Mouse (Mus musculus) intestine, embryonic 15.5 days (tissue): ENCODE data around the gene Armh3. TPM values are rescaled to one million over a fixed set of nuclear protein-coding genes. Genes with fewer than 3 reads are reported as not detected.

Source experiments
- ATAC-seq: fragments of 200-750 bp; cut with Nextera tagmentation; 2 replicates; pipeline ENCODE4 v1.8.0; 2017; ENCODE audit warnings: moderate TSS enrichment, moderate library complexity
- H3K27ac ChIP-seq: fragments of 300-500 bp; sonication (generic); 2 replicates; pipeline ENCODE4 v1.5.1; 2015; ENCODE audit warnings: mild to moderate bottlenecking, inconsistent platforms
- H3K27me3 ChIP-seq: fragments of 300-500 bp; sonication (generic); replicated peaks from 2 replicates; pipeline ENCODE4 v1.6.1; 2015; ENCODE audit warnings: inconsistent platforms
- H3K36me3 ChIP-seq: fragments of 300-500 bp; sonication (generic); 2 replicates; pipeline ENCODE4 v1.6.1; 2015; ENCODE audit warnings: inconsistent platforms
- H3K4me1 ChIP-seq: fragments of 300-500 bp; sonication (generic); replicated peaks from 2 replicates; pipeline ENCODE4 v1.6.1; 2015; ENCODE audit warnings: inconsistent platforms
- H3K4me2 ChIP-seq: fragments of 300-500 bp; sonication (generic); replicated peaks from 2 replicates; pipeline ENCODE4 v1.6.1; 2015; ENCODE audit warnings: mild to moderate bottlenecking, inconsistent platforms
- H3K4me3 ChIP-seq: fragments of 300-500 bp; sonication (generic); replicated peaks from 2 replicates; pipeline ENCODE4 v1.5.1; 2015; ENCODE audit warnings: inconsistent platforms
- H3K9ac ChIP-seq: fragments of 300-500 bp; sonication (generic); 2 replicates; pipeline ENCODE4 v1.6.1; 2015; ENCODE audit warnings: inconsistent platforms
- H3K9me3 ChIP-seq: fragments of 300-500 bp; sonication (generic); 2 replicates; pipeline ENCODE4 v1.6.1; 2016; ENCODE audit warnings: inconsistent platforms
- WGBS: fragments of 180-500 bp; shearing (Covaris S2); methylation state at CpG from one replicate; pipeline ENCODE4 v1.1.7; 2015; 5-methylcytosine and 5-hydroxymethylcytosine counted together
- polyA plus RNA-seq: library from polyadenylated mRNA; unstranded; fragments of >200 nt; fragmentation: Nextera tagmentation; extraction: Ambion mirVana; gene quantifications from 2 replicates; pipeline ENCODE4 v1.2.1, GENCODE M21; 2015

Gene Armh3
- polyA plus RNA-seq, 1 experiment from 2014 or later = 15.5 TPM

- no peak overlapping the region for H3K4me3 ChIP-seq
- H3K4me1 ChIP-seq = no peaks in the 10 kb centered on the region
- H3K4me2 ChIP-seq = no peak overlapping the region
- no peak overlapping the region for H3K27ac ChIP-seq
- no peaks in the 10 kb centered on the region for H3K9me3 ChIP-seq
- ATAC-seq = no peak
- peaks cover 4% of the 10 kb centered on the region; the same call in 1 of the 2 replicates for H3K36me3 ChIP-seq
- H3K27me3 ChIP-seq = no peaks in the 10 kb centered on the region
- 46% methylated on average over 5 of the region's 5 CpGs for WGBS
- H3K9ac ChIP-seq = no peak overlapping the region
Measured at GRCm38 (mm10) chr19:45913036-45913435, 85.3 kb downstream of the Armh3 start.

GRCm38 (mm10) chr19:45912376-45912775, 85.9 kb downstream of the Armh3 start:
- Histone ChIP-seq H3K9ac (no peak overlapping the region), H3K4me2 (no peak overlapping the region), H3K27me3 (no peaks in the 10 kb centered on the region), H3K4me3 (no peak overlapping the region), H3K27ac (no peak overlapping the region), H3K4me1 (no peaks in the 10 kb centered on the region), H3K36me3 (no peaks in the 10 kb centered on the region), H3K9me3 (no peaks in the 10 kb centered on the region)
- ATAC-seq = no peak
- WGBS = 94% methylated on average over 6 of the region's 6 CpGs

- Histone ChIP-seq H3K36me3 (no peaks in the 10 kb centered on the region), H3K27ac (no peak overlapping the region), H3K9ac (no peak overlapping the region), H3K4me3 (no peak overlapping the region), H3K4me1 (no peaks in the 10 kb centered on the region), H3K9me3 (no peaks in the 10 kb centered on the region), H3K27me3 (no peaks in the 10 kb centered on the region), H3K4me2 (no peak overlapping the region)
- no peak for ATAC-seq
- 88% methylated on average over 10 of the region's 10 CpGs for WGBS
Measured at GRCm38 (mm10) chr19:45911236-45912025, 86.9 kb downstream of the Armh3 start.

DNA sequence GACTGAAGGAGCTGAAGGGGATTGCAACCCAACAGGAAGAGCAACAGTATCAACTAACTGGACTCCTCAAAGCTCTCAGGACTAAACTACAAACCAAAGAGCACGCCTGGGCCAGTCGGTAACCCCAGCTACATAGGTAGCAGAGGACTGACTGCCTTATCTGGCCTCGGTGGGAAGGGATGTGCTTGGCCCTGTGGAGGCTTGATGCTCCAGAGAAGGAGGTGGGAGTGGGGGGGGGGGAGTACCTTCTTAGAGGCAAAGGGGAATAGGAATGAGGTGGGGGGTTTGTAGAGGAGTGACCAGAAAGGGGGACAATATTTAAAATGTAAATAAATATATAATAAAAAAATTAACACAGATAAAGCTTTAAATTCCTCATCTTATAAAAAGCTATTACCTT, 90.0 kb downstream of the Armh3 start:
- Histone ChIP-seq H3K9me3 (no peaks in the 10 kb centered on the region), H3K27ac (no peak overlapping the region), H3K36me3 (no peaks in the 10 kb centered on the region), H3K4me1 (no peaks in the 10 kb centered on the region), H3K4me2 (no peak overlapping the region), H3K27me3 (no peaks in the 10 kb centered on the region), H3K4me3 (no peak overlapping the region), H3K9ac (no peak overlapping the region)
- no peak for ATAC-seq
- WGBS = 87% methylated on average over 3 of the region's 3 CpGs

DNA sequence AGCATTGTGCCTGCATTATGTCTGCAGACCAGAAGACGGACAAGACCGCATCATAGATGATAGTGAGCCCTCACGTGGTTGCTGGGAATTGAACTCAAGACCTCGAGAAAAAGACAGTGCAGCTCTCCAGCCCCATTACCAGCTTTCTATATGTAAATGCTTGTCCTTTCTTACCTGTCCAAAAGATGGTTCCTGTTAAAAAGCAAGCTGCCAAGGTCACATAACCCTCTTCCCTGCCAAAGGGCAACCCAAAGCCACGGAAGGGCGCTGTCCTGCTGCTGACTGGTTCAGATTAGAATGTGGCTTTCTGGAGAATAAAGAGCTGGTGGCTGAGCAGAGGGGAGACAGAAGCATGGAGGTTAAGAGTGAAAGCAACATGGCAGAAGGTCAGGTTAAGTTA, 90.9 kb downstream of the Armh3 start:
- 89% methylated on average over 6 of the region's 6 CpGs for WGBS
- Histone ChIP-seq H3K9me3 (no peaks in the 10 kb centered on the region), H3K36me3 (no peaks in the 10 kb centered on the region), H3K9ac (no peak overlapping the region), H3K4me3 (no peak overlapping the region), H3K27ac (no peak overlapping the region), H3K27me3 (no peaks in the 10 kb centered on the region), H3K4me2 (no peak overlapping the region), H3K4me1 (no peaks in the 10 kb centered on the region)
- no peak for ATAC-seq

GRCm38 (mm10) chr19:45903861-45904260, 94.4 kb downstream of the Armh3 start:
- Histone ChIP-seq H3K27ac (no peak overlapping the region), H3K36me3 (no peaks in the 10 kb centered on the region), H3K9ac (no peak overlapping the region), H3K9me3 (no peaks in the 10 kb centered on the region), H3K27me3 (no peaks in the 10 kb centered on the region), H3K4me2 (no peak overlapping the region), H3K4me3 (no peak overlapping the region), H3K4me1 (no peaks in the 10 kb centered on the region)
- no peak for ATAC-seq
- WGBS = 81% methylated on average over 3 of the region's 3 CpGs

GRCm38 (mm10) chr19:45902390-45903035, 95.8 kb downstream of the Armh3 start:
- whole genome bisulfite sequencing = 81% methylated on average over 8 of the region's 8 CpGs

DNA sequence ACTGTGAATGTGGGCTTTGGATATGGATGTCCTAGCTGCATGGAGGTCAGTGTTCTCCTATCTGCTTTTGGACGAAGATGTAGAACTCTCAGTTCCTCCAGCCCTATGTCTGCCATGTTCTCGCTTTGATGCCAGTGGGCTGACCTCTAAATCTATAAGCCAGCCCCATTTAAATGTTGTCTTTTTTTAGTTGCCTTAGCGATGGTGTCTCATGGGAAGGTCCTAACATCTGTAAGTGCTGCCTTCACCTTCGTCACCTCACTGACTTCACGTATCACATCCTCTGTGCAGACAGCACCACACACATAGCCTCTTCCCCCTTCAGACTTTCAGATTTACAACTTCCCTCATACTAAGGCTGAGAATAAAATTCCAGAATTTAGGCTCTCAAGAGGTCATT, 97.5 kb downstream of the Armh3 start:
- Histone ChIP-seq H3K4me1 (no peaks in the 10 kb centered on the region), H3K4me3 (no peak overlapping the region), H3K9me3 (no peaks in the 10 kb centered on the region), H3K27me3 (no peaks in the 10 kb centered on the region), H3K27ac (no peak overlapping the region), H3K4me2 (no peak overlapping the region), H3K36me3 (no peaks in the 10 kb centered on the region), H3K9ac (no peak overlapping the region)
- no peak for ATAC-seq
- WGBS = 87% methylated on average over 5 of the region's 5 CpGs

More at GRCm38 (mm10) chr19:45902390-45903035, 95.8 kb downstream of the Armh3 start:
- H3K36me3 ChIP-seq = no peaks in the 10 kb centered on the region
- H3K9ac ChIP-seq = no peak overlapping the region
- no peaks in the 10 kb centered on the region for H3K4me1 ChIP-seq
- no peak overlapping the region for H3K27ac ChIP-seq
- H3K4me3 ChIP-seq = no peak overlapping the region
- ATAC-seq = no peak
- no peak overlapping the region for H3K4me2 ChIP-seq
- H3K9me3 ChIP-seq = no peaks in the 10 kb centered on the region
- no peaks in the 10 kb centered on the region for H3K27me3 ChIP-seq

- 100% methylated on average over 1 of the region's 1 CpGs for WGBS
- Histone ChIP-seq H3K9ac (no peak overlapping the region), H3K9me3 (no peaks in the 10 kb centered on the region), H3K4me2 (no peak overlapping the region), H3K27ac (no peak overlapping the region), H3K4me1 (no peaks in the 10 kb centered on the region), H3K36me3 (no peaks in the 10 kb centered on the region), H3K4me3 (no peak overlapping the region), H3K27me3 (no peaks in the 10 kb centered on the region)
- no peak for ATAC-seq
Measured at GRCm38 (mm10) chr19:45895726-45896125, 102.6 kb downstream of the Armh3 start.

DNA sequence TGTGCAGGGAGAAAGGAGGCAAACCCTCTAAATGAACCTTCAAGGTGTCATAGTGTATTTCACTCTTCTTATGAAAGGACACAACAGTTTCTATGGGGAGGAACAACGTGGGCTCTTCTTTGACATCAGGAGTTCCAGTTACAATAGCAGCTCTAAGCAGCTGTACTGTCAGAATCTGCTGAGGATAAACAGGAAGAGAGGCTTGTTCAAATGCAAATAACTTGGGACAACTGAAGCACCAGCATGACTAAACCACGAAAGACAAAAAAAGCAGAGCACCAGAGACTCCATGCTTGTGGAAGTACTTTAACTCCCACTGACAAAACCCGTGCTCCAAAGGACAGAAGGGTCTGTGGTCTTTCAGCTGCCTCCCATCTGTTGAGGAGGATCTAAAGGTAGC, 116.2 kb downstream of the Armh3 start:
- Histone ChIP-seq H3K36me3 (peaks cover 4% of the 10 kb centered on the region; the same call in 1 of the 2 replicates), H3K9ac (no peak overlapping the region), H3K9me3 (no peaks in the 10 kb centered on the region), H3K27me3 (no peaks in the 10 kb centered on the region), H3K4me3 (no peak overlapping the region), H3K4me1 (no peaks in the 10 kb centered on the region), H3K27ac (no peak overlapping the region), H3K4me2 (no peak overlapping the region)
- ATAC-seq = no peak
- WGBS = 62% methylated on average over 3 of the region's 3 CpGs

DNA sequence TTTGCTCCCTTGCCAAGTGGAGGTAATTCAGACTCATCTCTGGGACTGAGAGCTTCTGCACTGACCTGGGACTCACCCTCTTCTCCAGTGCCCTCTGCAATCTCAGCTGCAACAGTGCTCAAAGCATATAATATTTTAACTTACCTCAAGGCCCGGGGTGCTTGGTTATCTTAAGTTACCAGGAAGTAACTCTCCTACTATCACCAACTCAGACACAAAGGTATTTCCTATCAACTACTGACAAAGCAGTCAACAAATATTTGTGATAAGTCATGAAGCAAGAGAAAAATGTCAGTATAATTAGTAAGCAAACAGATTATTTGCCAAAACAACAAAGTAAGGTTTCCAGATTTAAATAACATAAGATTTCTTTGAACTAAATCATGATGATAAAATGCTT, 125.0 kb downstream of the Armh3 start:
- Histone ChIP-seq H3K4me2 (no peak overlapping the region), H3K4me1 (no peaks in the 10 kb centered on the region), H3K36me3 (no peaks in the 10 kb centered on the region), H3K9me3 (no peaks in the 10 kb centered on the region), H3K27me3 (no peaks in the 10 kb centered on the region), H3K4me3 (no peak overlapping the region), H3K9ac (no peak overlapping the region), H3K27ac (no peak overlapping the region)
- no peak for ATAC-seq
- 52% methylated on average over 1 of the region's 1 CpGs for WGBS

GRCm38 (mm10) chr19:45855284-45855920, 142.9 kb downstream of the Armh3 start:
- 64% methylated on average over 8 of the region's 8 CpGs for WGBS
- ATAC-seq = no peak

More at GRCm38 (mm10) chr19:45855284-45855920, 142.9 kb downstream of the Armh3 start:
- Histone ChIP-seq H3K4me1 (no peaks in the 10 kb centered on the region), H3K27ac (no peak overlapping the region), H3K9me3 (no peaks in the 10 kb centered on the region), H3K27me3 (no peaks in the 10 kb centered on the region), H3K4me3 (no peak overlapping the region), H3K36me3 (no peaks in the 10 kb centered on the region), H3K9ac (no peak overlapping the region), H3K4me2 (no peak overlapping the region)
